Mouse (Mus musculus) T-helper 17 cell (primary cell): Measurements from ENCODE around the gene Map9.
"Not testable (repeated sequence)": the region's sequence is repeated elsewhere in the genome, so short reads cannot be mapped to it uniquely, and the experiment has no call there.

ENCODE experiments used
- in situ Hi-C, 2 experiments: fragments of 300-600 bp; cut with MboI, MseI; formaldehyde crosslinking; loops; 1 replicate in 1 of 2; 2 replicates in 1 of 2; pipeline ENCODE4 v1.15.1; 2025; ENCODE audit warnings: high pct_unique_total_duplicates in 2 of 2

Gene Map9

GRCm38 (mm10) chr3:82357797-82358524 is at the start of gene Map9:
Map9 (plus strand) TSS chr3:82358044.
- in situ Hi-C loops: loop anchor here (10.0 to 25.0 kb wide), 2 partner anchors 213 to 704 kb away; partner anchors contain the start of genes Plrg1 (in 2 of the 2) and Gucy1a1 (in 1 of the 2)

GRCm38 (mm10) chr3:82315728-82316127 is 42.1 kb upstream of the Map9 start:
- in situ Hi-C loops: no loop called here

DNA sequence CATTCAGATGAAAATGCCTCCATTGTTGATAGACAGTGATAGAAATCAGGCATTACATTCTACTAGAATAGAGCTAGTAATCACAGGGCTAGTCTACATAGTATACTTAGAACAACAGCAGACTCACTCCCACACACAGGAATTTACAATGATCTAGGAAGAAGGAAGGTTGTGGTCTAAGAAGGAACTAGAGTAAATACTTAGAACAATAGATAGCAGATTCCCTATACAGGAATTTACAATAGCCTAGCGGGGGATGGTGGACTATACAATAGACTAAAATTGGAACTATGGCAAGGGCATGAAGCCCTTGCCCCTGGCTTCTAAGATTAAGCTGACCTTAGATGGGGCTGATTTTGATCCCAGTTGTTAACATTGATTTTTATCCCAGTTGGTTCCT is 31.1 kb upstream of the Map9 start:
- in situ Hi-C loops: not testable (repeated sequence)

DNA sequence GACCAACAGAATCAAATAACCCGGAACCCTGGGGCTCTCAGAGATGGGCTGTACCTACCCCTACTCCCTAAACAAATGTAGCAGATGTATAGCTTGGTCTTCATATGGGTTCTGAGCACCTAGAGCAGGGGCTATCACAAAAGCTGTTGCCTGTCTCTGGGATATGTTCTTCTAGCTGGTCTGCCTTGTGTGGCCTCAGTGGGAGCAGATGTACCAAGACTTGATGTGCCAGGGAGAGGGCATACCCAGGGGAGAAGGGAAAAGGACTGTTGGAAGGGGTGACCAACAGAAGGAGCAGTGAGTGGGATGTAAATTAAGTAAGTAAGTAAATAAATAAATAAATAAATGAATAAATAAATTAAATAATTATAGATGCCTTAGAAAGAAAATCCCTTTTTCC is 25.8 kb upstream of the Map9 start:
- in situ Hi-C loops: loop anchor here in 1 of 2 experiments (5.0 kb wide), 1 partner anchor 285 kb away; no protein-coding TSS in a partner anchor

DNA sequence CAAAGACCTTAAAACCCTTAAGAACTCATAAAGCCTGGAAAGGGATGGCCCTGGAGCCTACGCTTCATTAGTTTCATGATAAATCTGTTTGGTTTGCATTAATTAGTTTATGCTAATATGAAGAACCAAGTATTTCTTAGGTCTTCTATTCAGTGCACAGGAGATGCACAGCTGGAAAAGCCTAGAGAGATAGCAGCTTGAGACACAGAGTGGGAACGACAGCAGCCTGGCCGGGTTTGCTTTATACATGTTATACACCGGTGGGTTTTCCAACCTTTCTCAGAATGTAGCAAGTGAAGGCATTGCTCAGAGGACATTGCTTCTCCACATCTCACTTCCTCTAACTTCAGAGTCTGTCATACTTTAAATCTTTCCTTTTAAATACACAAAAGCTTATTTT is 25.3 kb upstream of the Map9 start:
- in situ Hi-C loops: loop anchor here in 1 of 2 experiments (5.0 kb wide), 1 partner anchor 285 kb away; no protein-coding TSS in a partner anchor

DNA sequence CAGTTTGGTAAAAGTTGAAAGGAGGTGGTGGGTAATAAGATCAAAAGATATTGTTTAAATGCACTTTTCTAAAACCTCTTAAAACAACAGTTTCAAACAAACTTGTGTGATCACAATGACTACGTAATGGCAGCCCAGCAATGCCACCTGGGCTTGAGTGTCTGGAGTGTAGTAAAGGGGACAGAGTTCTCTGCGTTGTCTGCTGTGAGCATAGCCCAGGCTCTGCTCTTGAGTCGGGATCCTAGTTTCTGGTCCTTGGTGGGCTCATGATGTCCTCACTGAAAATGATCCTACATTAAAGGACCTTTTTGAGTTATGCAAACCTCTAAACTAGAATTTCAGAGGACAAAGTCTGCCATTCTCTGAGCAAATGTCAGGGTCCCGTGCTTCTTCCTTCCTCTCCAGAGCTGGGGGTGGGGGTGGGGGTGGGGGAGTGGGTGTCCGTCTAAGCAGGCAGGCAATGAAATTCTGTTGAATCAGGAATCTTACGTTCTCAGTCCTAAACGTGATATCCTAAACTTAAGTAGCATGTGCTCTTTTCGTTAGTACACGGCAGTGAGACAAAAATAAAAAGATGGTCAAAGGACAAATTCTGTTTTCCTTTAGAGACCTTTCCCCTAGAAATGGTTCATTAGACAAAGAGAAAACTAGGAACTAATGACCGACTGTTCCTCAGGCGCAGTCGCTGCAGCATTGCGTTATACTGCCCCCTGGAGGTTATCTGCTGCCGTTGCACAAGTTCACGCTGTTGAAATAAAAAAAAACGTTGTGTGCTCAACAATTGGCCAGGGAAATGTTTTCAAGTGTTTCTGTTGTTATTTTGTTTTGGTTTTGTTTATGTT is 24.5 kb upstream of the Map9 start:
- in situ Hi-C loops: loop anchor here in 1 of 2 experiments (5.0 kb wide), 1 partner anchor 286 kb away; no protein-coding TSS in a partner anchor

DNA sequence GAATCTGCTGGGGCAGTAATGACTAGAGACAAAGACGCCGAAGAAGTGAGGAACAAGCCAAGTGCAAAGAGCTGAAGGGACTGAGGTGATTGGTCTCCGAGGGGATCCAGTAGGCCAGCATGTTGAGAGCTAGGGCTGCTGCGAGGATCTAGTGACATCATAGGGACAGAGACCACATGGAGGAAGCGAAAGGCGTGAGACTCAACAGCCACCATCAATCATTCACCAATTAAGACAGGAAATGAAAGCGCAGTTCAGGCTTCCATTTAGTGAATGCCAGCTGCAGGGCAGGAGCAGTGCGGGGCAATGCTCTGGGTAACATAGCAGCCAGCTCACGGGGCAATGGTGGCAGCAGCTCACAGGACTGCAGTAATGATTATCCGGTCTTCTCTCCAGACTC is 17.7 kb upstream of the Map9 start:
- in situ Hi-C loops: no loop called here

DNA sequence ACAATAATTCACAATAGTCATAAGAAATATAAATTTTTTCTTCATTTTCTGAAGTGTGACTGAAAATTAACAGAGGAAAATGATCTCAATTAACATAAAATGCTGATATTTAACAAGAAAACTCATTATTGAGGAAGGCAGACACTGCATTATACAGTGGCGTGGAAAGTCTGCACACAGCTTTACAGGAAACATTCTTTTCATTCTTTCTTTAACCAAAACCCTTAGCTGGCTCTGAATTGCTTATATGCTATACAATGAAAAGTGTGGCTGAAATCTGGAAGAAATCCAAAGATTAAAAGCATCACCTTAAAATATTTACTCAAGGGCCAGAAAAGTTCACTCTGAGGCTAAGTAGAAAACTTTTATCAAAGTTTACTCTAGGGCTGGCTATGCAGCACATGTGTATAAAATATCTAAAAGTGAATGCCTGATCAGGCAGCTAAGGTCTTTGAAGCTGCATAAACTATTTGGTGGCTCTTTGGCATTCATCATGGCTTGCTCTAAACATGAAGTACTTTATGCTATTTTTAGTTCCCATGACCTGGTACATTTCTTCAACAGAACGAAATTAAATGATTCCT is 9.5 kb upstream of the Map9 start:
- in situ Hi-C loops: no loop called here

- in situ Hi-C loops: loop anchor here (10.0 to 25.0 kb wide), 2 partner anchors 206 to 712 kb away; partner anchors contain the start of genes Plrg1 (in 2 of the 2) and Gucy1a1 (in 1 of the 2)
Measured at GRCm38 (mm10) chr3:82350321-82350720, 7.5 kb upstream of the Map9 start.

DNA sequence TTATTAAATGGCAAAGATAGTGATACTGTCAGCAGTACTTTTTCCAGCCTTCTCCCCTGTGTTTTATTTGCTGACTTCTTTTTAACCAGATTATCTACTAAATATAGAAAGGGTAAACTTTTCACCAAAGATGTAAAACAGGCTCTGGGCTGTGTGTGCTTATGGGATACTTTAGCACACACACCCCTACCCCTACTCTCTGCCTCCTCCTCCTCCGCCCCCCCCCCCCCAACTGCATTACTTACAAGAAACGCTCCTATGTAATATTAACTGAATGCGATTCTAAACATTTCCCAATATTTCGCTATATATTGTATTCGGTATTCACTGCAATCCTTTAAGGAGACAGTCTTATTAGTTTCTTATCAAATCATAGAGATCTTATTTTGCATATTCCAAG is 504 bp upstream of the Map9 start:
- in situ Hi-C loops: loop anchor here (10.0 to 25.0 kb wide), 2 partner anchors 213 to 705 kb away; partner anchors contain the start of genes Plrg1 (in 2 of the 2) and Gucy1a1 (in 1 of the 2)

- in situ Hi-C loops: loop anchor here (10.0 to 25.0 kb wide), 2 partner anchors 214 to 703 kb away; partner anchors contain the start of genes Plrg1 (in 2 of the 2) and Gucy1a1 (in 1 of the 2)
Measured at GRCm38 (mm10) chr3:82359036-82359435, 1.2 kb downstream of the Map9 start.

GRCm38 (mm10) chr3:82362452-82362851 is 4.6 kb downstream of the Map9 start:
- in situ Hi-C loops: loop anchor here (10.0 to 25.0 kb wide), 2 partner anchors 492 to 700 kb away; partner anchors contain the start of gene Plrg1 (in 2 of the 2)

- in situ Hi-C loops: loop anchor here (10.0 to 25.0 kb wide), 2 partner anchors 490 to 698 kb away; partner anchors contain the start of gene Plrg1 (in 2 of the 2)
Measured at GRCm38 (mm10) chr3:82364505-82364904, 6.7 kb downstream of the Map9 start.

- in situ Hi-C loops: loop anchor here (5.0 to 25.0 kb wide), 3 partner anchors 490 to 697 kb away; partner anchors contain the start of gene Plrg1 (in 2 of the 2)
Measured at GRCm38 (mm10) chr3:82364988-82365387, 7.1 kb downstream of the Map9 start.

DNA sequence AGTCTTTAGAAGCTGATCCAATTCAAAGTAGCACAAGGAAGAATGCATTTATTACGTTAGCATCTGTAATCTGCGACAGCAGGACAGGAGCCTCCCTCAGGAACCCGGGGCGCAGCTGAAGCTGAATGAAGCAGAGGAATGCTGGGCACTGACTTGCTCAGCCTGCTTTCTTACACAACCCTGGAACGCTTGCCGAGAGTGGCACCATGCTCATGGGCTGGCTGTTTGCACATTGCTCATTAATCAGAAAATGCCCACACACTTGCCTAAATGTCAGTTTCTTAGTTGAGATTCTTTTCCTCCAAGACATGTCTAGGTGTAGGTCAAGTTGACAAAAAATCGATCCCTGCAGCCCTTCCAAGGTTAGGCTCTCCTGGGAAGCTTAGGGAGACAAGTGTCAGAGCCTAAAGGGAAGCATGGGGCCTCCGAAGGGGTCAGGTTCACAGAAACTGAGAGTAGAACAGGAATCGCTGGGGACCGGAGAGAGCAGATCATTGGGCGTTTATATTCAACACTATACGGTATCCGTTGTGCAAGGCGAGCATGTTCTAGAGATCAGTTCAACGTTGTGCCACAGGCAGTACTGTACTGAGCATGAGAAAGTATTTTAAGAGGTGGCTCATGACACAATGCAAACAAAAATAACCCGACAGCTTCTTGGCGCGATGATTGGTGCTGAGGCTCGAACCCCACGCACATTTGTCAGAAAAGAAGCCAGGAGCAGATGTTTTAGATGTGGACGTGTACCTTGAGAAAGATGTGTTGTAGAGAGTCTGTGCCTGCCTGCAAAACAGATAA is 11.4 kb downstream of the Map9 start:
- in situ Hi-C loops: loop anchor here (5.0 to 25.0 kb wide), 3 partner anchors 486 to 693 kb away; partner anchors contain the start of gene Plrg1 (in 2 of the 2)

DNA sequence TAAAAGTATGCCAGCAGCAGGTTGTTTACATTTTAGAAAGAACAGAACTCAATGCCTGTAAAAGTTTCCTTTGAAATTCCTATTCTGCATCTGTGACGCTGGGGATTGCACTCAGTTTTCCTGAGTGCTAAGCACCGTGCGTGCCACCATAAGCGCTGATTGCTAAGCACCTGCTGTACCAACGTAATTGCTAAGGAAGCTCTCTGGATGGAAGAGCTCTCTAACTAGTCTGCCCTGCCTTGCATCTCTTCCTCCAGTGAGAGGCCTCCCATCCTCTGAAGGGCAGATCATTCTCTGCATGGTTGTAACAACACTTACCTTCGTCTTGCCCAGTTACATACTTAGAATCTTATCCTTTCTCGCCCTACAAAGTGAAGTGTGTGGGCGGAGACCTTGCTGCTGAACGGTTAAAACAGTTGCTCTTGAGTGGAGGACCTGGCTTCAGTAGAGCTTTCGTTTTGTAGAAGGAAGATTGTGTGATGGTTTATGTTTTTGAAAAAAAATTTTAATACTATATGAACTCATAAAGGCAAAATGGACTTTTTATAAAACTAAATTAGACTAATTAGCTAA is 12.7 kb downstream of the Map9 start:
- in situ Hi-C loops: loop anchor here (25.0 kb wide), 1 partner anchor 692 kb away; the partner anchor contains the start of gene Plrg1 (in 2 of the 2)

DNA sequence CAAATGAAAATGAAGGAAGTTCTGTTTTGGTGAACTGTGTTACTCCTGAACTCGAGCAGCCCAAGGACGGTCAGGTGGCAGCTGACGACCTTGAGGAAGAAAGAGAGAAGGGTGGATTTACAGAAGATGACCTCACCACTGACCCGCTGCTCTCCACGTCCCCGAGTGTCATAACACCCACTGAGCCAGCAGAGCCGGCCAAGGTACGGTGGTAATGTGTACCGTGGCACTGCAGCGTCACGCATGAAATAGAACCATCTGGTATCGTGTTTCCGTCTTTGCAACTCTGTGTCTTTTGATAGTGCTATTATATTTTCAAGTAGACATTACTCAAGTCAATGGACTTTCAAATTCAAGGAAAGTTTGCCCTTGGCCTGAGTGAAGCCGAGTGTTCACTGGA is 19.1 kb downstream of the Map9 start:
- in situ Hi-C loops: no loop called here

GRCm38 (mm10) chr3:82382325-82382724 is 24.5 kb downstream of the Map9 start:
- in situ Hi-C loops: no loop called here

- in situ Hi-C loops: no loop called here
Measured at GRCm38 (mm10) chr3:82385091-82385490, 27.2 kb downstream of the Map9 start.

GRCm38 (mm10) chr3:82405830-82406229 is 48.0 kb downstream of the Map9 start:
- in situ Hi-C loops: no loop called here
